Mouse (Mus musculus): Measurements from ENCODE around the gene Dscaml1. TPM values are rescaled to one million over a fixed set of nuclear protein-coding genes. Genes with fewer than 3 reads are reported as not detected.

The Dscaml1 gene
- total RNA-seq, 1 experiment, result 1.3 TPM

- Histone ChIP-seq H3K9ac (ENCODE audit: insufficient read depth, low read depth, low read length, poor library complexity, severe bottlenecking) (no peak overlapping the region), H3K4me3 (ENCODE audit: insufficient read depth in 1 of 2, low read depth in 1 of 2, low read length in 2 of 2, poor library complexity in 1 of 2, severe bottlenecking in 1 of 2) (no peak overlapping the region), H3K27ac (ENCODE audit: insufficient read depth, low read depth, low read length, poor library complexity, severe bottlenecking) (no peak overlapping the region), H3K36me3 (ENCODE audit: control insufficient read depth, insufficient read depth, low read length, poor library complexity, severe bottlenecking) (no peaks in the 10 kb centered on the region), H3K9me3 (ENCODE audit: control insufficient read depth, insufficient read depth, low read depth, low read length) (no peaks in the 10 kb centered on the region), H3K4me1 (ENCODE audit: control insufficient read depth in 2 of 2, insufficient read depth in 2 of 2, low read length in 2 of 2, poor library complexity in 1 of 2) (no peaks in the 10 kb centered on the region)
- in situ Hi-C loops (cut with MboI; ENCODE audit: low sequenced_read_pairs in 2 of 2, unreplicated experiment in 2 of 2), result no loop called here
- TF ChIP-seq CHD2 (IDR thresholded peaks at IDR 0.05; ENCODE audit: low read depth, low read length) (no peak), HCFC1 (IDR thresholded peaks at IDR 0.05; ENCODE audit: borderline replicate concordance, insufficient read depth, low read length) (no peak)
- no peak for DNase-seq (ENCODE audit: low read depth, low spot score)
These were observed 219.1 kb downstream of the Dscaml1 start for GRCm38 (mm10) chr9:45645526-45645925.

DNA sequence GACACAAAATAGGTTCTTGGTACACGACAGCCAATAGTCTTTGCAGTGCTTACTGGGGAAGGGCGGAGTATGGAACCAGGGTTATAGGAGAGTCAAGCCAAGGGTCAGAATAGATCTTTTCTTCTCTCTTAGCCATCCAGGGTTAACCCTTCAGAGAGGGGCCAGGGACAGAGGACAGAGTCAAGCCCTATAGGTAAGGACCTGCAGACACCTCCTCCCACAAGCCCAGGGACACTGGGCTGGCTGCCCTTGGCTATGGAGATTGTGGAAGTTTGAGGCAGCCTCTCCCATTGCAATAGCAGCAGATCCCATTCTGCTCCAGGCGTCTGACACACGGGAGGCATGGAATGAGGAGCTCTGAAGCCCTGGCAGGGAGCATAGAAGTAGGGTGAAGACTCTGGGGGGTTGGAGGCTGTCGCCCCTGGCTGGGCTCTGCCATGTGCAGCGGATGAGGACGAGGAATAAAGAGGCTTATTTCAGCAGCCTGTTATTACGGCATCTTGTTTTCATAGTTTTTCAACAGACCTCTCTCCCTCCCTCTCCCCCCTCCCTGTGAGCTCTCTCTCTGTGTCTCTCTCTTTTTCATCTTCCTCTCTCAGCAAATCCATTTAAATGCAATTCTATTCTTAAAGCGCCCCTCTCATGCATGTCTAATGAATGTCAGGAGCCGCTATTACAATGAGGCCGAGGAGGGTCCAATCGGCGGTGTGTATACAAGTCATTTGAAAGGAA is 224.8 kb downstream of the Dscaml1 start:
- DNase-seq (ENCODE audit: low read depth, low spot score), result no peak
- no peak overlapping the region for H3K4me3 ChIP-seq (ENCODE audit: insufficient read depth in 1 of 2, low read depth in 1 of 2, low read length in 2 of 2, poor library complexity in 1 of 2, severe bottlenecking in 1 of 2)
- TF ChIP-seq CHD2 (IDR thresholded peaks at IDR 0.05; ENCODE audit: low read depth, low read length), result no peak
- no peak for TF ChIP-seq ZNF384 (IDR thresholded peaks at IDR 0.05; ENCODE audit: low read depth, low read length)
- TF ChIP-seq ZC3H11A (IDR thresholded peaks at IDR 0.05; ENCODE audit: borderline replicate concordance, low read depth, low read length), result no peak
- no peak for TF ChIP-seq HCFC1 (IDR thresholded peaks at IDR 0.05; ENCODE audit: borderline replicate concordance, insufficient read depth, low read length)
- no peak for TF ChIP-seq MAFK (IDR thresholded peaks at IDR 0.05; ENCODE audit: insufficient read depth, low read depth, low read length)
- no peak overlapping the region for H3K27ac ChIP-seq (ENCODE audit: insufficient read depth, low read depth, low read length, poor library complexity, severe bottlenecking)
- no peaks in the 10 kb centered on the region for H3K36me3 ChIP-seq (ENCODE audit: control insufficient read depth, insufficient read depth, low read length, poor library complexity, severe bottlenecking)
- in situ Hi-C loops (cut with MboI; ENCODE audit: low sequenced_read_pairs in 2 of 2, unreplicated experiment in 2 of 2), result no loop called here
- no peak overlapping the region for H3K9ac ChIP-seq (ENCODE audit: insufficient read depth, low read depth, low read length, poor library complexity, severe bottlenecking)
- no peaks in the 10 kb centered on the region for H3K9me3 ChIP-seq (ENCODE audit: control insufficient read depth, insufficient read depth, low read depth, low read length)
- no peaks in the 10 kb centered on the region for H3K4me1 ChIP-seq (ENCODE audit: control insufficient read depth in 2 of 2, insufficient read depth in 2 of 2, low read length in 2 of 2, poor library complexity in 1 of 2)

GRCm38 (mm10) chr9:45651810-45652177 is 225.4 kb downstream of the Dscaml1 start:
- H3K9me3 ChIP-seq (ENCODE audit: control insufficient read depth, insufficient read depth, low read depth, low read length), result no peaks in the 10 kb centered on the region
- H3K4me3 ChIP-seq (ENCODE audit: insufficient read depth in 1 of 2, low read depth in 1 of 2, low read length in 2 of 2, poor library complexity in 1 of 2, severe bottlenecking in 1 of 2), result no peak overlapping the region
- no peak overlapping the region for H3K27ac ChIP-seq (ENCODE audit: insufficient read depth, low read depth, low read length, poor library complexity, severe bottlenecking)
- no peak for DNase-seq (ENCODE audit: low read depth, low spot score)
- no peak overlapping the region for H3K9ac ChIP-seq (ENCODE audit: insufficient read depth, low read depth, low read length, poor library complexity, severe bottlenecking)
- 0 out of 4 replicates have a peak, but pooled peaks cover 0 to under 1% of the 10 kb centered on the region in 2 experiments for H3K4me1 ChIP-seq (ENCODE audit: control insufficient read depth in 2 of 2, insufficient read depth in 2 of 2, low read length in 2 of 2, poor library complexity in 1 of 2)
- in situ Hi-C loops (cut with MboI; ENCODE audit: low sequenced_read_pairs in 2 of 2, unreplicated experiment in 2 of 2), result no loop called here
- no peak for TF ChIP-seq CHD2 (IDR thresholded peaks at IDR 0.05; ENCODE audit: low read depth, low read length)
- TF ChIP-seq ZC3H11A (IDR thresholded peaks at IDR 0.05; ENCODE audit: borderline replicate concordance, low read depth, low read length), result no peak
- H3K36me3 ChIP-seq (ENCODE audit: control insufficient read depth, insufficient read depth, low read length, poor library complexity, severe bottlenecking), result no peaks in the 10 kb centered on the region

DNA sequence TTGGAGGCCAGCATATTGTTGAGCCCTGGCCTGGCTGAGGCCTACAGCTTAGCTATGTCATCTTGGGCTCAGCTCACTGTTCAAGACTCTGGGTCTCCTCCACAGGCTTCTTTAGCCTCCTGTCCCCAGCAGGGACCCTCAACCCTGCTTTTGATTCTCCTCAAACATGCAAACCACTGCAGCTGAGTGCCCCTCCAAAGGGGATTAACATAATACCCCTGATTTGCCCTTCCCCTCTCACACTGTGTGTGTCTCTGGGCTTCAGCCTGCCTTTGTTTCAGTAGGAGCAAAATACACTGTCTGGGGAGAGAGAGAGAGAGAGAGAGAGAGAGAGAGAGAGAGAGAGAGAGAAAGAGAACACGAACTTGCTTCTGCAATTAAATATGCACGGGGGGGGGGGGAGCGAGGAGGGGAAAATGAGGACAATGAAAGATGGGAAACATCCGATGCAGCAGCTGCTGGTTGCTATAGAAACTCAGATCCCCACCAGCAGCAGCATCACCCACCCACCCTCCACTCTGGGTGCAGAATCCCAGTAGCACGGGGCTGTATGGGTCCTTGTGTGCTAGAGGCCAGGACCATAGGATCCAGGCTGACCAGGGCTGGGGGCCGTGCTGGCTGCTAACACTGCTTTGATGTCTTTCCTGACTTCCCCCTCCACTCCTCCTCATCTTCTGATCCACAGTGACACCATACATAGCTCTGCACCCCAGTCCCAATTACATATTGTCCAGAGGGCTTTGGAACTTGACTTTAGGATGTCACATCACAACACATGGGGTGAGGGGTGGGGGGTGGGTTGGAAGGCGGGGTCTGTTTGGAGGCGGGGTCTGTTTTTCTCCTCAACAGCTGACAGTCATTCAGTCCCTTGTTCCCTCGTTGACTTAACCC is 231.0 kb downstream of the Dscaml1 start:
- DNase-seq (ENCODE audit: low read depth, low spot score), result no peak
- H3K9ac ChIP-seq (ENCODE audit: insufficient read depth, low read depth, low read length, poor library complexity, severe bottlenecking), result no peak overlapping the region
- in situ Hi-C loops (cut with MboI; ENCODE audit: low sequenced_read_pairs in 2 of 2, unreplicated experiment in 2 of 2), result no loop called here
- H3K4me3 ChIP-seq (ENCODE audit: insufficient read depth in 1 of 2, low read depth in 1 of 2, low read length in 2 of 2, poor library complexity in 1 of 2, severe bottlenecking in 1 of 2), result no peak overlapping the region
- H3K4me1 ChIP-seq (ENCODE audit: control insufficient read depth in 2 of 2, insufficient read depth in 2 of 2, low read length in 2 of 2, poor library complexity in 1 of 2), result peaks cover 0 to 4% of the 10 kb centered on the region in 2 experiments; a peak in 1 of 4 replicates
- TF ChIP-seq HCFC1 (IDR thresholded peaks at IDR 0.05; ENCODE audit: borderline replicate concordance, insufficient read depth, low read length) (no peak), ZNF384 (IDR thresholded peaks at IDR 0.05; ENCODE audit: low read depth, low read length) (no peak), ZC3H11A (IDR thresholded peaks at IDR 0.05; ENCODE audit: borderline replicate concordance, low read depth, low read length) (no peak), MAFK (IDR thresholded peaks at IDR 0.05; ENCODE audit: insufficient read depth, low read depth, low read length) (no peak), CHD2 (IDR thresholded peaks at IDR 0.05; ENCODE audit: low read depth, low read length) (no peak)
- no peak overlapping the region; the same call in 1 of the 2 replicates for H3K27ac ChIP-seq (ENCODE audit: insufficient read depth, low read depth, low read length, poor library complexity, severe bottlenecking)
- H3K36me3 ChIP-seq (ENCODE audit: control insufficient read depth, insufficient read depth, low read length, poor library complexity, severe bottlenecking), result no peaks in the 10 kb centered on the region
- no peaks in the 10 kb centered on the region for H3K9me3 ChIP-seq (ENCODE audit: control insufficient read depth, insufficient read depth, low read depth, low read length)

Measured in ES-E14 (cell line).